Mouse (Mus musculus): Measurements from ENCODE around the gene Eif2a. TPM values are rescaled to one million over a fixed set of nuclear protein-coding genes. Genes with fewer than 3 reads are reported as not detected.

The Eif2a gene
- polyA plus RNA-seq, 1 experiment from 2014 or later = 57.4 TPM

Other genes with a start within 250 kb of the Eif2a start
- 12.1 and 13.6 TPM in 2 replicates for gene Tsc22d2, start 111.1 kb upstream of the Eif2a start, polyA plus RNA-seq (2014; fragmentation: Nextera tagmentation; extraction: Ambion mirVana)
- 148 and 151 TPM in 2 replicates for gene Serp1, start 71 bp downstream of the Eif2a start, polyA plus RNA-seq (2014; fragmentation: Nextera tagmentation; extraction: Ambion mirVana)
- gene Selenot, start 50.8 kb downstream of the Eif2a start, polyA plus RNA-seq (2014; fragmentation: Nextera tagmentation; extraction: Ambion mirVana) = 25.6 and 28.1 TPM in 2 replicates
- not detected in 2 replicates for gene Erich6, start 111.4 kb downstream of the Eif2a start, polyA plus RNA-seq (2014; fragmentation: Nextera tagmentation; extraction: Ambion mirVana)
- 4.9 and 6.4 TPM in 2 replicates for gene Siah2, start 166.6 kb downstream of the Eif2a start, polyA plus RNA-seq (2014; fragmentation: Nextera tagmentation; extraction: Ambion mirVana)